Mouse (Mus musculus): ENCODE data around the gene Zfp663. TPM values are rescaled to one million over a fixed set of nuclear protein-coding genes. Genes with fewer than 3 reads are reported as not detected.

Gene Zfp663
- polyA plus RNA-seq (2017; shearing (Covaris generic)) = not detected

DNA sequence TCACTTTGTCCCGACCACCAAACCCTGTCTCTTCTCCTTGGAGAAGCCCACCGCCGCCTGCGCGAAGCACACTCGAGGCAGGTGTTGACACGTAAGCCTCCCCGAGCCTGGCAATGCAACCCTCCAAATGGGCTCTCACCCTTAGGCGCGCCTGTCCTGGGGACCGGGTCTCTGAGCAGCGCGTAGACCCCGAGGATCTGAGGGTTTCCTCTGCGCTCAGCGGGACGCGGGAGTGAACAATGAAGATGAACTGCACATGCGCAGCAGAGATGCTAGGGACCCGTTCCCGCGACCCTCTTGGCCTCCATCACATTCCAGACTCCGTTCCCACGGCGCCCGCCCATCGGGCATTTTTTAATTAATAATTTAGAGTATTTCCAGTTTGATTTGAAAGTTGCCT lies at the start of gene Zfp663:
TSS of gene Zfp663 (minus strand) at position 234 of the 400 bp plus-strand sequence.

DNA sequence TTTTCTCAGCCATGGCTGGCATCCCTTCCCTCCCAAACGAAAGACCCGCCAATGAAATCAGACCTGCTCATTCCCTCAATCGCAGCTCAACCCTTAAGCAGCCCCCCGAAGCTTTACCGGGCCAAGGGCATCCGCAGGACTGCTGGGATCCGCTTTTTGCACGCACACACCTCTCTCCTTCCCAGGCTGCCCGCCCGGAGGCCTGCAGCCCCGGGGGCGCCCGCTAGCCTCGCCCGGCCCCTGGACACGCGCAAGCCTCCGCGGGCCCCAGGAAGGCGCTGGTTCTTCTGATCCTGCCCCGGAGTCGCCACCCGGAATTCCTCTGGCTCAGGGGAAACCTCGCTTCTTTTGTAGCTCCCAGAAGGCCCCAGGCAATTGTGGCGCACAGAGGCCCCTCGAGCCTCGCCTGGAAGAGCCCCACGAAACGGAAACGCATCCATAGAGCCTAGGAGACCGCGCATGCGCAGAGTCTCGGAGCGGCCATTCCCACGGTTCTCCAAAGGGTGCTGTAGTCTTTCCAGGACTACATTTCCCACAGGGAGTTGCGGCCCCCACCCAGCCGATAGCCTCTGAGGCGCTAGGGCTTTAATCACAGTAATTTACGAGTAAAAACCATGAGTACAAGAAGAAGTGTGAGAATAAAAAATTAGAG lies 19.4 kb upstream of the Zfp663 start, which contains the start of gene Zfp334:
TSS of gene Zfp334 (minus strand) at position 416 of the 652 bp plus-strand sequence.

DNA sequence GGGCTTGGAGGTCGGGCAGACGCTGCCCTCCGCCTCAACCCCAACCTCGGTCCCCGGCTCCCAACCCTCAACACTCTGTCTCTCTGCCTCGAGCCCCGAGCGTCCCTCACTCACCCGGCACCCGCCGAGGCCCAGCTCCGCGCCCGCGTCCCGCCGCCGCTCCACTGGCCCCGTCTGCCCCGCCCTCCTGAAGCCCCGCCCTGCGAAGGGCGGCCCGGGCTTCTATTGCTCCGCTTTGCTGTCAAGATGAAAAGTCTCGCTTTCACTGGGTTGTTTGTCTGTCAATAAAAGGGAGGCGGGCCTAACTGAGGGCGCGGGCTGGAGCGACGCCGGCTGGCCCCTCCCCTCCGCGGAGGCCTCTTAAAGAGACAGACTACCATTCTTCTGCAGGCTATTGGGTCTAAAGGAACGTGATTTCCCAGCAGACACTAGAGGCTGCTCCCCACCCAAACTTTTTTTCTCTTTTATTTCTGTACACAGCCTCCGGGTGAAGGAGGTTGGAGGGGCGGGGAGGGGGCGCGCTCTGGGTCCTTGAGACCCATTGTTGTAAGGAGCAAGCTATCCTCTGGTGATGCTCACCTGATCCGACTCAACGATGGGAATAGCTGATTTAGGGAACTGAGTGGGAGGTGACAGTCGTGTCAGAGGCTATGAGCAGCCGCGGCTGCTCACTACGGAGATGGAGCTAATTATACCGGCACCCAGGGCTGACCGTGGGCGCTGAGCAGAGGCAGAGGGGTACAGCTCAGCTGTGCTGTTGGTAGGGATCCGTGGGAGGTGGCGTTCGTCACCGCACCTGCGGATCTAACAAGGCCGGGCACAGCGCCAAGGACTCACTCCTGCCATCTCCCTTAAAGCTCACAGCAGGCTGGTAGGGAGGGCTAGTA lies 42.0 kb downstream of the Zfp663 start, which contains the start of gene Elmo2:
TSS of gene Elmo2 (minus strand) at position 176 of the 887 bp plus-strand sequence.

Other genes with a start within 250 kb of the Zfp663 start
- gene Cdh22, start 133.9 kb downstream of the Zfp663 start, polyA plus RNA-seq (2017; shearing (Covaris generic)) = not detected
- gene Slc35c2, start 80.9 kb downstream of the Zfp663 start, polyA plus RNA-seq (2017; shearing (Covaris generic)) = 63.7 TPM
- 48.1 TPM for gene Elmo2, start 42.2 kb downstream of the Zfp663 start, polyA plus RNA-seq (2017; shearing (Covaris generic))
- gene Zfp334, start 19.5 kb upstream of the Zfp663 start, polyA plus RNA-seq (2017; shearing (Covaris generic)) = not detected
- not detected for gene Ocstamp, start 31.7 kb upstream of the Zfp663 start, polyA plus RNA-seq (2017; shearing (Covaris generic))
- gene Slc13a3, start 104.5 kb upstream of the Zfp663 start, polyA plus RNA-seq (2017; shearing (Covaris generic)) = 0.42 TPM
- gene Trp53rka, start 124.6 kb upstream of the Zfp663 start, polyA plus RNA-seq (2017; shearing (Covaris generic)) = 49.1 TPM
- not detected for gene Slc2a10, start 135.1 kb upstream of the Zfp663 start, polyA plus RNA-seq (2017; shearing (Covaris generic))
- 13.3 TPM for gene Eya2, start 226.3 kb upstream of the Zfp663 start, polyA plus RNA-seq (2017; shearing (Covaris generic))

Measured in CD4-positive, CD25-positive, alpha-beta regulatory T cell (primary cell).